Mouse (Mus musculus): ENCODE measurements around the gene Sstr2. TPM values are rescaled to one million over a fixed set of nuclear protein-coding genes. Genes with fewer than 3 reads are reported as not detected.
A peak's percentile ranks its signal among the peaks of the same experiment; 100 is the strongest.
"Not testable (repeated sequence)": the region's sequence is repeated elsewhere in the genome, so short reads cannot be mapped to it uniquely, and the experiment has no call there.

Sstr2 gene
- polyA plus RNA-seq, 1 experiment = 1.3 TPM

DNA sequence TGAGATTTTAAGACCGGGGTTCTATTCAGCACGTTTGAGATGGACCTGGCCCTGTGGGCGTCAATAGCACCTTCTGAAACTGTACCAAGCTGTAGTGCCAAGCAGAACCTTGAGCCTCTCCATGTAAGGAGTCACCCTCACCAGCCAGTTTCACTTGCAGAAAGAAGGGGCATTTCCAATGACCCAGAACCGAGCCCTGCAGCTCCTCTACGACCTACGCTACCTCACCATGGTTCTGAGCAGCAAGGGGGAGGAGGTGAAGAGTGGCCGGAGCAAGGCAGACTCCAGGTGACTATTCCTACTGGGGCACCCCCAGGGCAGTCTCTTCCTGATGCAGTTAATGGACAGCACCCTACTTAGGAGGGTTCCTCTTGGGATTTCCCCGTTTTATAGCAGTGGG, 39.2 kb downstream of the Sstr2 start:
- H3K36me3 ChIP-seq (ENCODE audit: control insufficient read depth, insufficient read depth, low read length) = peaks cover 2% of the 10 kb centered on the region; the same call in 1 of the 2 replicates
- no peak overlapping the region for H3K4me3 ChIP-seq (ENCODE audit: control insufficient read depth, low read depth, low read length)
- TF ChIP-seq POLR2A (IDR thresholded peaks at IDR 0.05; ENCODE audit: control insufficient read depth, low read depth, low read length) (no peak), CTCF (IDR thresholded peaks at IDR 0.05; ENCODE audit: control insufficient read depth, insufficient read depth, insufficient replicate concordance, low read depth, low read length) (no peak)
- H3K4me1 ChIP-seq (ENCODE audit: control insufficient read depth, insufficient read depth, low read length) = no peaks in the 10 kb centered on the region
- no peak overlapping the region for H3K27ac ChIP-seq (ENCODE audit: control insufficient read depth, insufficient read depth, low read depth, low read length)
- H3K27me3 ChIP-seq (ENCODE audit: control insufficient read depth, insufficient read depth, low read length) = no peaks in the 10 kb centered on the region

DNA sequence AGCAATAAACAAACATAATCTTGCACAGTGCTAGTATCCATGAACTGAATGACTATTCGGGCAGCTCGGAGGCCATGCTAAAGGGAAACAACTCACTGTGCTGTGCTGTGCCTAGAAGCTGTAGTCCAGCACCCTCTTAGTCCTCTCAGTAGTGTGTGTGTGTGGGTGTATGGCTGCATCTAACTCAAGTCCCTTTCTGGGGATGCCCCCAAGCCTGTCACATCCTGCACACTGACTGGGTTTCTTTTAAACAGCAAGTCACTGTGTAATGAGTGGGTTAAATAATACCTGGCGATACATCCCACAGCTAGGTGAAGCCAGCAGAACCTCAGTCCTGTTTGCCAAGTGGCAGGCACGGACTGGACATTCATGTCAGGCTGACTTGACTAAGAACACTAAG, 39.6 kb downstream of the Sstr2 start:
- no peak overlapping the region for H3K27ac ChIP-seq (ENCODE audit: control insufficient read depth, insufficient read depth, low read depth, low read length)
- peaks cover 2% of the 10 kb centered on the region; the same call in 1 of the 2 replicates for H3K36me3 ChIP-seq (ENCODE audit: control insufficient read depth, insufficient read depth, low read length)
- no peak overlapping the region for H3K4me3 ChIP-seq (ENCODE audit: control insufficient read depth, low read depth, low read length)
- no peak for TF ChIP-seq POLR2A (IDR thresholded peaks at IDR 0.05; ENCODE audit: control insufficient read depth, low read depth, low read length)
- no peak for TF ChIP-seq CTCF (IDR thresholded peaks at IDR 0.05; ENCODE audit: control insufficient read depth, insufficient read depth, insufficient replicate concordance, low read depth, low read length)
- H3K4me1 ChIP-seq (ENCODE audit: control insufficient read depth, insufficient read depth, low read length) = no peaks in the 10 kb centered on the region
- H3K27me3 ChIP-seq (ENCODE audit: control insufficient read depth, insufficient read depth, low read length) = no peaks in the 10 kb centered on the region

DNA sequence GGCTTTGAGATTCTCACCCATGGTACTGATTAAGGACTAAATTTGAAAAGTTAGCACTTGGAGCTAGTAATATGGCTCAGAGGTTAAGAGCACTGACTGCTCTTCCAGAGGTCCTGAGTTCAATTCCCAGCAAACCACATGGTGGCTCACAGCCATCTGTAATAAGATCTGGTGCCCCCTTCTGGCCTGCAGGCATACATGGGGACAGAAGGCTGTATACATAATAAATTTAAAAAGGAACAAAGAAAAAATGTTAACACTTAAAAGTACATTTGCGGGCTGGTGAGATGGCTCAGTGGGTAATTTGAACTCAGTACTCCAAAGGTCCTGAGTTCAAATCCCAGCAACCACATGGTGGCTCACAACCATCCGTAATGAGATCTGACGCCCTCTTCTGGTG, 41.1 kb downstream of the Sstr2 start:
- H3K36me3 ChIP-seq (ENCODE audit: control insufficient read depth, insufficient read depth, low read length); H3K4me1 ChIP-seq (ENCODE audit: control insufficient read depth, insufficient read depth, low read length): not testable (repeated sequence)

DNA sequence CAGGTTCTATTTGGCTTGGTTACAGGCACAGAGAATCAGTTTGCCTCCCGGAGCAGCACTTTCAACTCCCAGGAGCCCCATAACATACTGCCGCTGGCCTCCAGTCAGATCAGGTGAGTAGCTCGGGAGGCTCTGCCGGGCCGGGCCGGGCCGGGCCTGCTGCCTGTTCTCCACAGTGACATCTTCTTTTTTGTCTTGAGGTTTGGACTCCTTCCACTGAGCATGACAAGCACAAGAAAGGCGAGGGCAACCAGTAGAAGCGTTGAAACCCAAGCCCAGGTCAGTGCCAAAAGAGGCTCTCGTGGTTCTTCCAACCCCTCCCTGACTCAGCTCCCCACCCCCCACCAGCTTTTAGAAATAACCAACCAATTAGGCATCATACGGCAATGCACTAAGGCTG, 41.8 kb downstream of the Sstr2 start:
- Histone ChIP-seq H3K27ac (ENCODE audit: control insufficient read depth, insufficient read depth, low read depth, low read length) (no peak overlapping the region), H3K4me3 (ENCODE audit: control insufficient read depth, low read depth, low read length) (no peak overlapping the region), H3K4me1 (ENCODE audit: control insufficient read depth, insufficient read depth, low read length) (no peaks in the 10 kb centered on the region), H3K27me3 (ENCODE audit: control insufficient read depth, insufficient read depth, low read length) (no peaks in the 10 kb centered on the region), H3K36me3 (ENCODE audit: control insufficient read depth, insufficient read depth, low read length) (peaks cover 2% of the 10 kb centered on the region; the same call in 1 of the 2 replicates)
- TF ChIP-seq CTCF (IDR thresholded peaks at IDR 0.05; ENCODE audit: control insufficient read depth, insufficient read depth, insufficient replicate concordance, low read depth, low read length) = no peak
- TF ChIP-seq POLR2A (IDR thresholded peaks at IDR 0.05; ENCODE audit: control insufficient read depth, low read depth, low read length) = no peak

More for the DNA sequence above, 41.1 kb downstream of the Sstr2 start:
- H3K27me3 ChIP-seq (ENCODE audit: control insufficient read depth, insufficient read depth, low read length); H3K27ac ChIP-seq (ENCODE audit: control insufficient read depth, insufficient read depth, low read depth, low read length); H3K4me3 ChIP-seq (ENCODE audit: control insufficient read depth, low read depth, low read length): not testable (repeated sequence)

DNA sequence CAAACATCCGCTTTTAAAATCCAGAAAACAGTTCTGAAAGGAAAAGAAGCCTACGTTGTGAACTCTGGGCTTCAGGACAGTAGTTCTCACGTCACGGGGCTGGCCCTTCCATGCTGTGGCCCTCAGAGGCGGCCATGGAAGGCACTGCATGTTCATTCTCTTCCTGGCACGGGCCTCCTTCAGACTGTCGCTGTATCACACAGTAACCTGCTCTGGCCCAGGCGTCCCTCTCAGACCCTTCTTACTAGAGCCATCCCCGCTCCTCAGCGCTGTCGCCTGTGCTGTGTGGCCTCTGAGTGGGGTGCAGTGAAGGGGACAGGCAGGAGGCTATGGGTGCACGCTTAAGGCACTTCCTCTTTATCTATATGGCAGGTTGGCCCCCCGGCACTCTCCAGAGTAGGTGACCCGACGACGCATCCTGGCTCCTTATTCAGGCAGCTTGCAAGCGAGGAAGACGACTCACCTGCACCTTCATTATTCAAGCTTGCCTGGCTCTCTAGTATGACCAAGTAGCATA, 42.8 kb downstream of the Sstr2 start:
- H3K27me3 ChIP-seq (ENCODE audit: control insufficient read depth, insufficient read depth, low read length) = no peaks in the 10 kb centered on the region
- no peak for TF ChIP-seq CTCF (IDR thresholded peaks at IDR 0.05; ENCODE audit: control insufficient read depth, insufficient read depth, insufficient replicate concordance, low read depth, low read length)
- TF ChIP-seq POLR2A (IDR thresholded peaks at IDR 0.05; ENCODE audit: control insufficient read depth, low read depth, low read length) = no peak
- no peak overlapping the region for H3K27ac ChIP-seq (ENCODE audit: control insufficient read depth, insufficient read depth, low read depth, low read length)
- H3K4me3 ChIP-seq (ENCODE audit: control insufficient read depth, low read depth, low read length) = no peak overlapping the region
- peaks cover 3% of the 10 kb centered on the region for H3K4me1 ChIP-seq (ENCODE audit: control insufficient read depth, insufficient read depth, low read length)
- H3K36me3 ChIP-seq (ENCODE audit: control insufficient read depth, insufficient read depth, low read length) = peaks cover 5% of the 10 kb centered on the region

DNA sequence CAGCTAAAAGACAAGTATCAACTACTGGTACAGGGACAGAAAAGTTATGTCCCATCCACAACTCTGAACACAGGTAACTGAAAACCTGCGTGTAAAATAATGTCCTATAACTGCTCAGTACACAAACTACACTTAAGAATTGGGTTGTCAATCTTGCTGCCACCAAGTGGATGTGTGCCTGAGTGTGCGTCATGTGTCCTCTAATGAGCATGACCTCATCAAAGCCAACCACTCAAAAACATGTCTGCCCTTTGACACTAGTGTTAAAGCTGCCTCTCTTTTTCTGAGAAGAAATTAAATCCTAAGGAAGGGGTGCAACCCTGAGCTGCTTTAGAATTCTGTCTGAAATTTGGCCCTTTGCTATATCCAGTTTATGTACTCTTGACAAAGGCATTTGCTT, 45.1 kb downstream of the Sstr2 start:
- no peak overlapping the region for H3K4me3 ChIP-seq (ENCODE audit: control insufficient read depth, low read depth, low read length)
- no peak for TF ChIP-seq CTCF (IDR thresholded peaks at IDR 0.05; ENCODE audit: control insufficient read depth, insufficient read depth, insufficient replicate concordance, low read depth, low read length)
- TF ChIP-seq POLR2A (IDR thresholded peaks at IDR 0.05; ENCODE audit: control insufficient read depth, low read depth, low read length) = no peak
- peaks cover 3% of the 10 kb centered on the region for H3K4me1 ChIP-seq (ENCODE audit: control insufficient read depth, insufficient read depth, low read length)
- H3K27ac ChIP-seq (ENCODE audit: control insufficient read depth, insufficient read depth, low read depth, low read length) = no peak overlapping the region
- peaks cover 5% of the 10 kb centered on the region for H3K36me3 ChIP-seq (ENCODE audit: control insufficient read depth, insufficient read depth, low read length)
- H3K27me3 ChIP-seq (ENCODE audit: control insufficient read depth, insufficient read depth, low read length) = no peaks in the 10 kb centered on the region

DNA sequence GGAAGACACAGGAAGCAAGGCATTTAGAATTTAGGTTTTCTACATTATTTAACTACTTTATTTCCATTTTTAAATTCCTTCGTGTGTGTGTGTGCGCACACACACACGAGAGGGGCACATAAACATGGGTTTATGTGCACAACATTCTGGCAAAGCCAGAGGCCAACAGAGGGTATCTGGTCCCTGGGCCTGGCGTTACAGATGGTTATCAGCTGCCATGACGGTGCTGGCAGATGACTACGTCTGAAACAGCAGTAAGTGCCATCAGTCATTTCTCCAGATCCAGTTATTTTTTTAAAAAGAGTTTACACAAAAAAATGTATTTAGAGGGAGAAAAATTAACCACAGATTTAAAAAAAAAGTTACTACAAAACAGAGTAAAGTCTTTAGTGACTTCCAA, 47.1 kb downstream of the Sstr2 start:
- no peaks in the 10 kb centered on the region for H3K27me3 ChIP-seq (ENCODE audit: control insufficient read depth, insufficient read depth, low read length)
- peak overlapping the region; percentile 32 for H3K4me3 ChIP-seq (ENCODE audit: control insufficient read depth, low read depth, low read length)
- H3K36me3 ChIP-seq (ENCODE audit: control insufficient read depth, insufficient read depth, low read length) = peaks cover 4% of the 10 kb centered on the region
- peaks cover 3% of the 10 kb centered on the region for H3K4me1 ChIP-seq (ENCODE audit: control insufficient read depth, insufficient read depth, low read length)
- TF ChIP-seq CTCF (IDR thresholded peaks at IDR 0.05; ENCODE audit: control insufficient read depth, insufficient read depth, insufficient replicate concordance, low read depth, low read length) (no peak), POLR2A (IDR thresholded peaks at IDR 0.05; ENCODE audit: control insufficient read depth, low read depth, low read length) (no peak)
- no peak overlapping the region for H3K27ac ChIP-seq (ENCODE audit: control insufficient read depth, insufficient read depth, low read depth, low read length)

DNA sequence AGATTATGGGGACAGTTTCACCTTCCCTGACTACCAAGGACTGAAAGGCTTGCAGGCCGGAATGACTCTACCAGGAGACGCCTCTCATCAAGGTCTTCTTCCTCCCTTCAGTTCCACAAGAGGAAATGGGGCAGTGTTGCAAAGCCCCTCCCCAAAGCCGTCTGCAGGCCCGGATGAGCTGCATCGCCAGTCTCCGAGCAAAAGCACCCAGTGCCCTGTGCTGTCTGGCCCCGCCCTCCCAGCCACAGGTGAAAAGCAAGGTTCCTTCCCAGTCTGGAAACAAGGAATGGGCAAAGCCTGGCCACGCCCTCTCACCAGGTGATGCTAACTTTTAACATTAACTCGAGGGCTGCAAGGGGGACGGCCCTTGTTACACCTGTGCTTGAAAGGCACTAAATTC, 47.5 kb downstream of the Sstr2 start:
- TF ChIP-seq CTCF (IDR thresholded peaks at IDR 0.05; ENCODE audit: control insufficient read depth, insufficient read depth, insufficient replicate concordance, low read depth, low read length) = no peak
- no peak for TF ChIP-seq POLR2A (IDR thresholded peaks at IDR 0.05; ENCODE audit: control insufficient read depth, low read depth, low read length)
- Histone ChIP-seq H3K4me1 (ENCODE audit: control insufficient read depth, insufficient read depth, low read length) (peaks cover 3% of the 10 kb centered on the region), H3K36me3 (ENCODE audit: control insufficient read depth, insufficient read depth, low read length) (peaks cover 4% of the 10 kb centered on the region), H3K27ac (ENCODE audit: control insufficient read depth, insufficient read depth, low read depth, low read length) (no peak overlapping the region), H3K27me3 (ENCODE audit: control insufficient read depth, insufficient read depth, low read length) (no peaks in the 10 kb centered on the region), H3K4me3 (ENCODE audit: control insufficient read depth, low read depth, low read length) (peak overlapping the region; percentile 75)

Measured in testis, adult 2 months (tissue).